8 mouse cellular contexts compared by ENCODE assay signal in the genomic region with DNA sequence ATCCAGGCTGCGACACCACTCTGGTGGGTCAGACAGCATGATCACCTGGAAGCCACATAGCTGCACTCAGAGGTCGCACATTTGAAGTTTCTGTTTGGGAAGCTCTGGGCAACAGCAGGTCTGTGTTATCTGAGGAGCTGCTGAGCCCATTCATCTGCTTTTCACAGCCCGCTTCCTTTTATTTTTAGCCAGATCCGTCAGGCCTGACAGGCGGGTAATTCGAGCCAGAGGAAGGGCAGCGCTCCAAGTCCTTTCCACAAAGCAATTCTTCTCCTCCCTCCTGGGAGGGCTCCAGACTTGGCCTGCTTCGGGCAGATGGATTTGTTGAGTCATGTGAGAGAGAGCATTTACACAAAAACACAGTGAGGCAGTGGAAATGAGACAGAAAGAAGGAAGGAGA.
DNase-seq lines count a peak whose midpoint lies in the region; ATAC-seq lines count a peak whose summit lies in the region.

No protein-coding gene starts in this region.

- peaks cover 15% of the 10 kb centered on the region; the same call in 1 of the 2 replicates for H3K36me3 ChIP-seq in embryonic facial prominence, embryonic 10.5 days (replicated peaks)
- H3K36me3 ChIP-seq in intestine, embryonic 16.5 days (ENCODE audit: control insufficient read depth, insufficient read depth, low read length): no peaks in the 10 kb centered on the region
- no peaks in the 10 kb centered on the region for H3K36me3 ChIP-seq in megakaryocyte, embryonic 14.5 days (replicated peaks; ENCODE audit: low read length)

- no peaks in the 10 kb centered on the region for H3K27me3 ChIP-seq in embryonic facial prominence, embryonic 10.5 days (replicated peaks; ENCODE audit: low read depth, poor library complexity, severe bottlenecking)
- H3K27me3 ChIP-seq in intestine, embryonic 16.5 days (replicated peaks; ENCODE audit: control insufficient read depth, insufficient read depth, low read length): no peaks in the 10 kb centered on the region
- peaks cover 2% of the 10 kb centered on the region for H3K27me3 ChIP-seq in megakaryocyte, embryonic 14.5 days (replicated peaks)

- DNase-seq in adrenal gland, postnatal 10 days: peak; percentile 91
- DNase-seq in embryonic facial prominence, embryonic 10.5 days (ENCODE audit: low spot score): peak; percentile 89
- DNase-seq in gonadal fat pad, adult 2 months (ENCODE audit: low read depth): peak; percentile 89
- peak; percentile 93 to 94 for DNase-seq in left cerebral cortex, postnatal 10 days (ENCODE audit: extremely low spot score in 1 of 2, low spot score in 2 of 2)
- DNase-seq in right cerebral cortex, postnatal 25 days: peak; percentile 84

- under 1% methylated on average over 8 of the region's 8 CpGs for WGBS in embryonic facial prominence, embryonic 10.5 days
- WGBS in intestine, embryonic 16.5 days: 7% methylated on average over 8 of the region's 8 CpGs

- peaks cover 86% of the 10 kb centered on the region for H3K4me1 ChIP-seq in embryonic facial prominence, embryonic 10.5 days
- peaks cover 31% of the 10 kb centered on the region for H3K4me1 ChIP-seq in intestine, embryonic 16.5 days (ENCODE audit: control insufficient read depth, insufficient read depth, low read length)
- H3K4me1 ChIP-seq in megakaryocyte, embryonic 14.5 days: peaks cover 68% of the 10 kb centered on the region

- no peaks in the 10 kb centered on the region for H3K9me3 ChIP-seq in embryonic facial prominence, embryonic 10.5 days
- no peaks in the 10 kb centered on the region for H3K9me3 ChIP-seq in intestine, embryonic 16.5 days (ENCODE audit: control insufficient read depth, low read length)
- H3K9me3 ChIP-seq in megakaryocyte, embryonic 14.5 days: peaks cover 4% of the 10 kb centered on the region; the same call in 1 of the 2 replicates

- peak; percentile 71 for ATAC-seq in intestine, embryonic 16.5 days
- ATAC-seq in inflammation-experienced regulatory T-cells, adult 6 months: no peak

- H3K9ac ChIP-seq in intestine, embryonic 16.5 days (ENCODE audit: low read depth, low read length): no peak overlapping the region

- peak overlapping the region; percentile 38 for H3K4me3 ChIP-seq in embryonic facial prominence, embryonic 10.5 days
- H3K4me3 ChIP-seq in intestine, embryonic 16.5 days (ENCODE audit: low read length): no peak overlapping the region
- H3K4me3 ChIP-seq in megakaryocyte, embryonic 14.5 days (replicated peaks): peak overlapping the region; percentile 85

- H3K27ac ChIP-seq in embryonic facial prominence, embryonic 10.5 days (replicated peaks): peak overlapping the region; percentile 91
- H3K27ac ChIP-seq in intestine, embryonic 16.5 days (ENCODE audit: low read length): peak overlapping the region; percentile 72

- intact Hi-C loops in left cerebral cortex, postnatal 10 days (cut with DNase I): no loop called here

- peak overlapping the region; percentile 32; the same call in 1 of the 2 replicates for H3K4me2 ChIP-seq in intestine, embryonic 16.5 days (ENCODE audit: low read depth, low read length)
